Mouse (Mus musculus): ENCODE measurements around the gene Dcun1d1. TPM values are rescaled to one million over a fixed set of nuclear protein-coding genes. Genes with fewer than 3 reads are reported as not detected.

Dcun1d1 gene
- total RNA-seq (2015; ENCODE audit: low replicate concordance) (237 and 278 TPM in 2 replicates), total RNA-seq (2017; ENCODE audit: low replicate concordance) (289 and 306 TPM in 2 replicates)

DNA sequence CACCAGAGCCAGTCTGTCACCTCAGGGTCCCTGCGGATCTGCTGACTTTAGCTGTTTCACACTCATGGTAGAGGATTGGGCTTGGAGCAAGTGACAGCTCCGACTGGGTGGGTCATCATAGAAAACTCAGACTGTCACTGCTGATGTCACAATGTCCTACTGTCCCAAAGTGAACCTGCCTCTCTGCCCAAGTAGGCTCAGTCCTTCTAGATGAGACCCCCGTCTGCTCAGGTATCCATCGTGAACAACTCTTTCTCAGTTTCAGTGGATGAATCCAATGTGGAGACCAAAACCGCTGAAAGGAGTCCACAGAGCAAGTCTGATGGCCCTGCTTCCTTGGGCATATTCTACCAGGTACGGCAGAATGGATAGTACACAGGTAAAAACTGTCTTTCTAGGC is at the start of gene Dcun1d1:
Dcun1d1 (minus strand) TSS at position 101 of the 400 bp plus-strand sequence.
- no peak for ATAC-seq (replicated peaks; ENCODE audit: low FRiP score, poor library complexity, severe bottlenecking)

DNA sequence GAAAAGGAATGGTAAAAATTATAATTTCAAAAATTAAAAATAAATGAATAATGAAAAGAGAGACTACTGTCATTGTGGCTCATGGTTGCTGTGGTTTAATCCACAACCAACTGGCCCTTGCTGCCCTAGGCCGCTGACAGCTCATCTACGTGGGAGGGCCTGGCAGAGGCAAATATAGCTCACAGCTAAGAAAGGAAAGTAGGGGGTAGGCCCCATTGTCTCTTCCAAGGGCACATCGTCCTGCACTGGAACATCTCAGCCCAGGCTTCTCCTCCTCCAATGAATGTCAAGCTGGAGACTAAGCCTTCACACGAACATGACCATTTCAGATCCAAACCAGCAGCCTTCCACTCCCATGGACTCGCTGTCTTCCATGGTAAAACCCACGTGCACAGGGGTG is 49.0 kb upstream of the Dcun1d1 start:
- ATAC-seq (replicated peaks; ENCODE audit: low FRiP score, poor library complexity, severe bottlenecking), result no peak

DNA sequence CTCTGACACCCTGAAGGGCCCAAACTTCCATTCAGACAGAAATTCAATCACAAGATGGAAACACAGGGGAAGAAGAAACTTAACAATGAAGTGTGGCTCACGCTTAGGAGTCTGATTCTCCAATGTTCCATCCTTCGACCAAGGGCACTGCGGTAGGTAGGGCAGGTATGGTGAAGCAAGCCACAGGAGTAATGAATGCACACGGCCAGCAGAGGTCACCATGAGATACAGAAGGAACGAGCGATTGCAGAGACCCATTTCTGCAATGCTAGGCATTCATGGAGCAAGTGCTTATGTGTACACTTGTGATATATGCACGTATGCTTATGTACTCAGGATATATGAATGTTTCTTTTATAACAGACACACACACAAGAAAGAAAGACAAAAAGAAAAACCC is 36.3 kb upstream of the Dcun1d1 start:
- peak; percentile 79 for ATAC-seq (replicated peaks; ENCODE audit: low FRiP score, poor library complexity, severe bottlenecking)

DNA sequence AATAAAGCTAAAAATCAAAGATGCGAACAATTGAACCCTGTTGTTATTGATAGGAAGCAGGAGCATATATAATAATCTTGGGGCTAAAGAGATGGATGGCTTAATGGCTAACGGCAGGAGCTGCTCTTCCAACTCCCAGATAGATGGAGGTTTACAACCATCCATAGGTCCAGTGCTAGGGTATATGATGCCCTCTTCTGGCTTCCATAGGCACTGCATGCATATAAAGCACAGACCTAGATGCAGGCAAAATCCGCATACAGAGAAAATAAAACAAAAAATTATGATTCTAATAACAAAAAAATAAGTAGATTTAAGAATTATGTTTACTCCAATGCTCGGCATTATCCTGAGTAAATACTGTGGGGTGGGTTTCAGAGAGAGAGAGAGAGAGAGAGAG is 35.7 kb upstream of the Dcun1d1 start:
- ATAC-seq (replicated peaks; ENCODE audit: low FRiP score, poor library complexity, severe bottlenecking), result peak; percentile 76

DNA sequence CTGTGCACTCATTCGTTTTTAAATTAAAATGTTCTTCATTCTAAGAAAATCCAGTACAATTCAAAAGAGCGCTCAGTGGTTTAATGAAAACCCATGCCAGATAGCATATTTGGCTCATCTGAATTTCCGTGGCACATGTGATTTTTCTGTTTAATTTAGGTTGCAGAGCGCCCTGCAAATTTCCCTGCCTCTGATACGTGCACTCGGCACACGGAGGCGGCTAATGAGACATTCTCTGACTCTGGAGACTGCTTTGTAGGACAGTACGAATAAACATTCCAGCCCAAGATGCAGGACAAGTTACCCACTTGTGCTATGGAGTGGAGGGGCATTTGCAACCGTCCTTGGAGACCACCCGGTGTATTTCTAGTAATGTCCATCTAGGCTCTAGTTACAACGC is 33.9 kb upstream of the Dcun1d1 start:
- ATAC-seq (replicated peaks; ENCODE audit: low FRiP score, poor library complexity, severe bottlenecking), result no peak

DNA sequence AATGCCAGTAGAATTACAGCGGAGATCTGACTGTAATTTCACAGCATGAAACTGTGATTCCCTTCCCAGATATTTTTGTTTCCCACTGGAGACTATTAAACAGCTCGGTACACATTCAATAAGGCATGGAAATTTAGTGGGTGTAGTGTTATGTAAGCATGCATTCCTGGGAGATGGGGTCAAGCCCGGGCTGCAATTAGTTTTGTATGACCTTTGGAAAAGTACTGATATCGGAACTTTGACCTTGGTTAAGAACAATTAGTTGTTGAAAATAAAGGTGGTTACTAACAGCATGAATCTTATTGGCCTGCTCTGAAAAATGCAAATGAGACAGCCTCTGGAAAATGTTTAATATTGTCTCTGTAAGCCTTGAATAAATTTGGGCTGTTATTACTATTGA is 33.2 kb upstream of the Dcun1d1 start:
- ATAC-seq (replicated peaks; ENCODE audit: low FRiP score, poor library complexity, severe bottlenecking), result no peak

DNA sequence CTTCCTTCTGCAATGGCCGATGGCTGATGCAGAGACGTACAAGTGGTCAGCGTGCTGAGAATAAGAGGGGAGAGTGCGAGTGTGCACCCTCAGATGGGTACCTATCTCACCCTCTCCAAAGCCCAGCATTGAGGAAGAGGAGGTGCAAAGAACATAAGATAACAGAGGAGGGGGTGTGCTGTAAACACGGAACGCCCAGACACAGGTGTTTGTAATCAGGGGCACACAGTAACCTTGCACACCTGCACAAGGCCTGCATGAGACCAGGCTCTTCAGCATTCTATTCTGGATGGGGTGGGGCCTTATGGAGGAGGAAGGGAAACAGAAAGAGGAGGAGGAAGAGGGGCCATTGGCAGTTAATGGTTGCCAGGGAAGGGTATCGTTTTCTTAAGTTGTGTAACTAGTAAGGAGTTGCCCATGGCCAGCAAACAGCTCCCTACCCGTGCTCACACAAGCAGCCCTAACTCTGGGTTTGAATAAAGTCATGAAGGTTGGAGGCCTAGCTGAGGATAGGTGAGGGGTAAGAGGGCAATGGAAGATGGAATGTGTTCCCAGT is 30.2 kb upstream of the Dcun1d1 start:
- ATAC-seq (replicated peaks; ENCODE audit: low FRiP score, poor library complexity, severe bottlenecking), result no peak

DNA sequence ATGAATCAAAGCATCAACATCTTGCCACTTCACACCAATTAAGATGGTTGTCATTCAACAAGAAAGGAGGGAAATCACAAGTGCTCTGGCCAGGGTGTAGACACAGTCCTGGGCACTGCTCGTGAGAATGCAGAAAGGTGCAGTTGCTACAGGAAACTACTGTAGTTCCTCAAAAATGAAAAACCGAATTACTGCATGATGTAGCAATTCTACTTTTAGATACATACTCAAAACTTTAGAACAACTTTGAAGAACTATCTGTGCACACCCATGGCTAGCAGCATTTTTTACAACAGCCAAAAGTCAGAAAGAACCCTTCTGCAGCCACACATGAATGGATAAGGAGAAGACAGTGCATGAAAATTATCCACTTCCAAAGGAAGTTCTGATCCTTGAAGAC is 29.2 kb upstream of the Dcun1d1 start:
- no peak for ATAC-seq (replicated peaks; ENCODE audit: low FRiP score, poor library complexity, severe bottlenecking)

DNA sequence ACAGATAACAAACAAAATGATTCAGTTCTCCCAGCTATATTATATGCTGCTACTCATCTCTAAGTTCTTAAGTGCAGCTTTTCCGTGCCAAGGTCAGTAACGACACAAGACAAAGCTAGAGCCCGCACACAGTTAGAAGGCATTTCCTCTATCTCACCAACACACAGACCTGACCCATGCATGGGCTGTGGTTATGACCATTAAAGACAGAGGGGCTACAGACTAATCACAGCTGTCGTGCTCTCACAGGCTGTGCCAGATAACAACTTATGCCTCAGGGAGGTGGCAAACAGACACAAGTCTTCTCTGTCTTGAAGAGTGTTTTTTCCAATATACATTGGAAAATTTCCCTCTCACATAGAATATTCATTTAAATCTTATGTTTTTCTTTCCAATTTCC is 27.7 kb upstream of the Dcun1d1 start:
- ATAC-seq (replicated peaks; ENCODE audit: low FRiP score, poor library complexity, severe bottlenecking), result no peak

DNA sequence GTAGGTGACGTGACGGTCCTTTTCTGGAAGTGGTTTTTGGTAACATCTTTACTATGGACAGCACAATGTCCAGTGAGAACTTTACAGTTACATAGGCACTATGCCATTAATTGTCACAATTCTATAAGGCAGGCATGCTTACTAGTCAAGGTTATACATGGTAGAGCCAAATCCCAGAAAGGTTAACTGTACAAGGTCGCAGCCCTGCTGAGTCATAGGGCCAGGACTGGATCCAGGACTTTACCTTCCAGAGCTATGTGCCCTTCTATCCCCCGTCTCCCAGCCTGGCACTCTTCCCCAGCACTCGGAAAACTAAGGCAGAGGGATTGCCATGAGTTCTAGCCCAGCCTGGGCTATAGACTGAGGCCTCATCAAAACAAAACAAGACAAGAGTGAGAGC is 26.7 kb upstream of the Dcun1d1 start:
- ATAC-seq (replicated peaks; ENCODE audit: low FRiP score, poor library complexity, severe bottlenecking), result no peak

DNA sequence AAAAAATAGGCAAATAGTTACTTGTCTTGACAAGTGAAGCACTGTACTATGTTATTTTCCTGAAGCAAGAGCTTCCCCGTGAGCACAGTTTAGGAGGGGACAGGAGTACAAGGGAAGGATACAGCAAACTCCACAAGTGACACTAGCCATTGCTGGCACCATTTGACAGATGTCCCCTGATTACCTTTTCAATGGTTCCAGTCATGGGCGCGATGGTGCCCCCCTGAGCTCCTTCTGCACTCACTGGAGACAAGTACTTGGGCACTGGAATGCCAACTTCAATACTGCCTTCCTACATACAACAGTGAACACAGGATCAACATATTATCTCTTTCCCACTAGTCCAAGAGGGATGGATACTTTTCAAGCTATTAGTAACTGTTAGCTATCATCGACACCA is 26.2 kb upstream of the Dcun1d1 start:
- no peak for ATAC-seq (replicated peaks; ENCODE audit: low FRiP score, poor library complexity, severe bottlenecking)

DNA sequence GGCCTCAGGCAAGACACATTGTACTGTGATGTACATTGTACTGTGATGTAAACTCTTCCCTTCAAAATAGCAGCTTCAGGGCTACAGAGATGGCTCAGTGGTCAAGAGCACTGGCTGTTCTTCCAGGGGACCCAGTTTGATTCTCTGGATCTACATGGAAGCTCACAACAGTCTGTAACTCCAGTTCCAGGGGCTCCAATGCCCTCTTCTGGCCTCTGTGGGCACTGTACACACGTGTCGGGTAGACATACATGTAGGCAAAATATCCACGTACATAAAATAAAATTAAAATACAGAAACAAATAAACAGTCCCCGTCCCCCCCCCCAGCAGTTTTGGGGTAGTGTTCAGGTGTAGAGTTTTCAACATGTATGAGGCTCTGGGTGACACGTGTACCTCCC is 25.7 kb upstream of the Dcun1d1 start:
- no peak for ATAC-seq (replicated peaks; ENCODE audit: low FRiP score, poor library complexity, severe bottlenecking)

DNA sequence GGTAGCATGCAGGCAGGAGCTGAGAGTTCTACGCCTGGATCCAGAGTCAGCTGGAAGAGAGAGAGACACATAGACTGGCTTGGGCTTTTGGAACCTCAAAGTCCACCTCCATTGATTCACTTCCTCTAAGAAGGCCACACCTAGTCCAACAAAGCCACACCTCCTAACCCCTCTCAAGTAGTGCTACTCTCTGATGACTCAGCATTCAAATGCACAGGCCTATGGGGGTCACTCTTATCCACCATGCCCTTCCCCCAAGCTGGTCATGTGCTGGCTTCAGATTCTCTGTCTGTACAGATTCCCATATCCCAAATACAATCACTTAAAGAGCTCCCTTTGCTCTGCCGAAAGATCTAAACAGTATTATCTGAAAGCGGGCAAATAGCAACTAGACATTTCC is 20.0 kb upstream of the Dcun1d1 start:
- ATAC-seq (replicated peaks; ENCODE audit: low FRiP score, poor library complexity, severe bottlenecking), result no peak

DNA sequence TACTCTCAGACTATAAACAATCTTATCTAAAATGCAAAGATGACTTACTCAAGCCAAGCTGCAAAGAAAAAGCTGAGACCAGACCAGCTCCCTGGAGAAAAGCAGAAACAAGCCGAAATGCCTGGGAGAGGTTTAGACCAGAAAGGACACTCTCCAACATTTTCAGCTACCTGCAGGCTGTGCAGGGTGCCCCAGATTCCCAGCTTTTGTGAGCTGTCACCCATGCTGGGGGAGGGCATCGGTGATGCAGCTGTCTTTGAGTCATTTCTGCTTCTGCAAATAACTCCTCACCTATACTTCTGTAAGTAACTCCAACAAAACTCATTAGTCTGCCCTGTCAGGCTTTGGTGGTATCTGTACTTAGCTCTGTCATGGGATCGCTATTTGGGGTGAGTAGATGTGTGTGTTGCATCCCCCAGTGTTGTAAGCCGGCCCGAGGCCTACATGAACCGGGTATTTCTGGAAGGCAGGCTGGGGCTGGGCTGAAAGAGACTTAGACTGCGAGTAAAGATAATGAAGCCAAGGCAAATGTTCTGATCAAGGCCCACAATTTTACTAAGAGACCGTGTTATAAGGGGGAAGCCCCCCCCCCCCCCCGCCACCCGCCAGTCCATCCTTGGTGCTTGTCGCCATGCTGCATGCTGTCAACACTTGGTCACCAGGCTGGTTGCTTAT is 17.8 kb upstream of the Dcun1d1 start:
- ATAC-seq (replicated peaks; ENCODE audit: low FRiP score, poor library complexity, severe bottlenecking), result no peak

DNA sequence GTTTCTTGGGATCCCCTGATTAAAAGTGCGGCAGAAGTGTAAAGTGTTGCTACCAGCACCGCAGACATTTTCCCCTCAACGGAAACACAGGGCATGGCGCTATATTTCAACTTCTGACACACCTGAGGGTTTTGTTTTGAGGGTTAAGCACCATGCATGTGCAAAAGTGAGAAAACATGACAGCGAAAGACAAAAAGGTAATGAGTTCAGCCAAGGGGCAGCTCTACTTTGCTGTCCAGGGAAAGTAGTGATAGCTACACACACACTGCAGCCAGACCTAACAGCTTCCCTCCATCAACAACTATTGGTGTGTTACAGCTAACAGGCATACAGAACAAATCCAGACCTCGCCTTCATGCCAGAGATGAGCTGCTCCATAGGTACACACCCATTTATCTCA is 16.6 kb upstream of the Dcun1d1 start:
- no peak for ATAC-seq (replicated peaks; ENCODE audit: low FRiP score, poor library complexity, severe bottlenecking)

DNA sequence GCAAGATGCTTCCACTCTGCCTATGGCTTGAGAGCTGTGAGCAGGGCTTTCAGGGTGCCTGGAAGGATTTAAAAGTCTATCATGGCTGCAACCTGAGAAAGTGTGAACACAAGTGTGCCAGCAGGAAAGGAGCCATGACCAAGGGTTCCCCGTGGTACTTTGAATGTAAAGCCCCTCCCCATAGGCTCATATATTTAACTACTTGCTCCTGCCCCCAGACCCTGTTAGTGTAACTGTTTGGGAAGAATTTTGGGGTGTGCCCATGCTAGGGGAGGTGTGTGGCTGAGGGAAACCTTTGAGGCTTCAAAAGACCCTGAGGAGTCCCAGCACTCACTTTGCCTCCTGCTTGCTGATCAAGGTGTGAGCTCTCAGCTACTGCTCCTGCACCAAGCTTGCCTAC is 15.9 kb upstream of the Dcun1d1 start:
- ATAC-seq (replicated peaks; ENCODE audit: low FRiP score, poor library complexity, severe bottlenecking), result no peak

DNA sequence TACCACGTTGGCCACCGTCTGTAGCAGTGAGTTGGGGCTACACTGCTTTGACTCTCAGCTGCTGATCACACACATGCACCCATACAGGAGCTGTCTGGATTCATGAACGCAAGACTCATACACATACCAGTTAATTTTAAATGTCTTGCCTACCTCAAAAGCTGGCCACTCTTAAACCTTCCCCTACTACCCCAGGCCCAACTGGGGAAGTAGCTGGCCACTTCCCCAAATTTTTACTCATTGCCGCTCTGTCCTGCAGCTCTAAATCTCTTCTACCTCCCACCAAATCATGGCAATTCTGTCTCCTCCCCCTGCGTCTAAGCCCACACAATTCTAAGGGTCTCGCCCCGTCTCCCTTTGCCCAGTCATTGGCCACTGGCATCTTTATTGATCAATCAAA is 11.0 kb upstream of the Dcun1d1 start:
- no peak for ATAC-seq (replicated peaks; ENCODE audit: low FRiP score, poor library complexity, severe bottlenecking)

DNA sequence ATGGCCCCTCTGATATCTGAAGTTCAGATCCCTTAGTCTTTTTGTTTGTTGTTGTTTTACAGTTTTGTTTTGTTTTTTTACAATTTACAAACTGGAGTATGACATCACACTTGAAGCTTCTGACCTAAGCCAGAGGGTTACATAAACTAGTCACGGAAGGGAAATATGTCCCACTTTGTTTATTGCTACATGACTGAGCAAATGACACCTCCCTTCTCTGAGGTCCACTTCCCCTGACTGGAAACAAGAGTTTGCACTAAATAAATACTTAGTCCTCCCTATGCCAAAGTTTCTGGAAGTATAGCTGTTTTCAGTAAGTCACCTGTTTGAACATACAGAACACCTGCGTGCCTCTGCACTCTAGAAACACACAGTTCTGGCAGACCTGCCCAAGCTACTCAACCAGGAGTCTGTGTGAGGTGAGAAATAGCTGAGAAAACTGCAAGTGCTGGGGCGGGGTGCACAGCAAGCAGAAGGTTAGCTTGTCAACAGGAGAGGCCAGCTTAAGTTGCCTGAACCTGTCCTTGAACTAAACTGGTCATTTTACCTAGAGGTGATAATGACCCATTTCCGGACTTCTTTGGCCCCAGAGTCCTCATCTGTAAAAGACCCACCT is 3.4 kb upstream of the Dcun1d1 start:
- no peak for ATAC-seq (replicated peaks; ENCODE audit: low FRiP score, poor library complexity, severe bottlenecking)

DNA sequence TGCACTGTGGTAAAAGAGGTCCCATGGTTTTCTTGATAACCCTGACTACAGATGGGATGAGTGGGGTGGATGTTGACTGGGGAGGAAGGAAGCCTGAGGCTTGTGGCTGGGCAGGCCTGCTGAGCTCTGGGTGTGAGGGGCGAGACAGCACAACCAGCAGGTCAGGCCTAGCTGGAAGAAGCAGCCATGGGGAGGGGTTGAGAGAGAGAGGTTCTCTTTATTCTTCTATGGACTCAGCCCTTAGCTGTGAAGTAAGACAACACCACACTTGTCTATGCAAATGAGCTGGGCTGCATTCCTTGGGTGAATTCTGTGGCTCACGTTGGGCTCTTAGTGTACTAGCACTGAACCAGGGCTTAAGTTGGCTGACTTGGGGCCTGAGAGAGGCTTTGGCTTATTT is 2.8 kb upstream of the Dcun1d1 start:
- no peak for ATAC-seq (replicated peaks; ENCODE audit: low FRiP score, poor library complexity, severe bottlenecking)

DNA sequence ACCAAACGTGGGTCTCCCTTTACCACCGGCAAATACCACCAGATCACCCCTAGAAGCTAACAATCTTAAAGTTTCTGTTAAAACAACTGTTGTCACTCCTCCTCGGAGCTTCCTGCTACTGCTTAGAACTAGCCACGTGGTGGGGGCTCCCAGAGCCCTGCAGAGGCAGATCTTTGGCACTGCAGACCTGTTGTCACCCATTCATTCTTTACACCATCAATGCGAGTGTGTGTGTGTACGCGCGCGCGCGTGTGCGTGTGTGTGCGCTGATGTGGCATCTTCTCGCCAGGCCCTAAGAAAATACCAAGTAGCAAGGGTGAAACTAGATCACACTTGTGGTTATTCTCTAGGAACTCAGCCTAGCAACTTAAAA is 3.9 kb downstream of the Dcun1d1 start:
- ATAC-seq (replicated peaks; ENCODE audit: low FRiP score, poor library complexity, severe bottlenecking), result peak; percentile 37

DNA sequence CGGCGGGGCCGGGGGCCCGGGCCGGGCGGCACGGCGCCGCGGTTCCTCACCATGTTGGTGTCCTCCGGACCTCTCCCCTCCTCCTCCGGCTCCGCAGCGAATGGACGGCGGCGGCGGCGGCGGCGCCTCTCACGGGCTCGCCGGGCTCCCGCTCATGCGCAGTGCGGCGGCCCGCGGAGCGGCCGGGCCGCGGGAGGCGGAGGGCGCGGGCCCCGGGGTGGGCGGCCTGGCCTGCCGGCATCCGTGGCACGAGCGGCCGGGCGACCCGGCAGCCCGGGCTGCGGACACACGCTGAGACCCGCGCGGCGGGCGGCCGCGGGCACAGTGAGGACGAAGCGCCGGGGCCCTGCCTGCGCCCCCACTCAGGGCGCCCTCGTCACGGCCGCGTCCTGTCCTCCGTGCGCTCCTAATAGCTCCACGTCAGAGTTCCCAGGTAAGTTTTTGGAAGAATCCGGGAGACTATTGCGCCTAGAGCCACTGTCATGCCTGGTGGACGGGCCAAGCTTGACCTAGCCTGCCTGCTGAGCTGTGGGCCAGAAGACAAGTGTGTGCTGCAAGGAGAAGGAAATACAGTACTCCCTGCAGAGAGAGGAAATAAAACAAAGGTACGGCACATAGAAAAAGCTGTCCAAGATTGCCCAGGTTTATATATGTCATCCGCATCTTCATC is 4.4 kb downstream of the Dcun1d1 start:
- peak; percentile 48 for ATAC-seq (replicated peaks; ENCODE audit: low FRiP score, poor library complexity, severe bottlenecking)

Data from erythroblast, adult 5-6 weeks (primary cell).